Mouse (Mus musculus): Measurements from ENCODE around the gene Abhd12b. TPM values are rescaled to one million over a fixed set of nuclear protein-coding genes. Genes with fewer than 3 reads are reported as not detected.
A peak's percentile ranks its signal among the peaks of the same experiment; 100 is the strongest.
"Not testable (repeated sequence)": the region's sequence is repeated elsewhere in the genome, so short reads cannot be mapped to it uniquely, and the experiment has no call there.

The Abhd12b gene
- polyA plus RNA-seq, 1 experiment, result not detected

DNA sequence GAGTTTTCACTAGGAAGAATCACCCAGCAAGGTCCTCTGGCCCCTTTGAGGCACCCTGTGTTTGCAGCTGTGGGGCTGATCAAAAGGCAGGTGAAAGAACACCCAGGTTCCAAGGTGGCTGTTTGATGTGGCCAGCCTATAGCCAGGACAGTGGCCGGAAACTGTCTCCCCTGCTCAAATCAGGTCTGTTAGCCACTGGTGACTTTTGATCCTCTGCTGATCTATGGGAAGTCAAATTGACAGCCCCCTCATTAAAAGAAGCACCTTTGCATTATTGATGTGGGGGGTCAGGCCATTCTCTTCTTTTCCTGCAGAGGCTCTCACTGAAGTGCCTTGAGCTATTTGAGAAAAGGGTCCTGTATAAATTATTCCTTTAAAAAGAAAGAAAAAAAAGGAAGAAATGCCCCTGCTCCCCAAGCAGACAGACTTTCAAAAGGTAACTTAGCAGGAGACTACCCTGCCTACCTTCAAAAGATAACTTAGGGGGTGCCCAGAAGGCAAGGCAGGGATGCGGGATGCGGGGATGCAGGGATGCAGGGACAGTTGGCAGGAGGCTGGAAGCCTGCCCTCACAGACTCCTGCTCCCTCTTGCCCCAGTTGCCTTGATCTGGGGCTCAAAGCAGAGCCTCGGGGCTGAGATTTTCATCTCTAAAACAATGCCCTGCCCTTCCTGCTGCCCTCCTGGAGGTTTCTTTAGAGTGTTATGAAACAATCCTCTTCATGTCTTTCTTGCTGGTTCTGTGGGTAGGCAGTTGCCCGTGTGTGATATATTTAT, 3.5 kb downstream of the Abhd12b start:
- H3K27ac ChIP-seq (ENCODE audit: insufficient read depth, low read length), result no peak overlapping the region
- WGBS, result 48% methylated on average over 5 of the region's 5 CpGs
- H3K4me3 ChIP-seq (replicated peaks; ENCODE audit: insufficient read depth, low read depth, low read length), result no peak overlapping the region
- DNase-seq, result peak in 1 of 2 experiments; percentile 6
- no peaks in the 10 kb centered on the region for H3K27me3 ChIP-seq (ENCODE audit: control insufficient read depth, insufficient read depth, low read length)
- no peak for TF ChIP-seq CTCF (IDR thresholded peaks at IDR 0.05; ENCODE audit: borderline replicate concordance, insufficient read depth, low read depth, low read length)
- no peak for TF ChIP-seq POLR2A (IDR thresholded peaks at IDR 0.05; ENCODE audit: borderline replicate concordance, insufficient read depth, low read length)
- H3K4me1 ChIP-seq (ENCODE audit: control insufficient read depth, insufficient read depth, low read length), result no peaks in the 10 kb centered on the region

DNA sequence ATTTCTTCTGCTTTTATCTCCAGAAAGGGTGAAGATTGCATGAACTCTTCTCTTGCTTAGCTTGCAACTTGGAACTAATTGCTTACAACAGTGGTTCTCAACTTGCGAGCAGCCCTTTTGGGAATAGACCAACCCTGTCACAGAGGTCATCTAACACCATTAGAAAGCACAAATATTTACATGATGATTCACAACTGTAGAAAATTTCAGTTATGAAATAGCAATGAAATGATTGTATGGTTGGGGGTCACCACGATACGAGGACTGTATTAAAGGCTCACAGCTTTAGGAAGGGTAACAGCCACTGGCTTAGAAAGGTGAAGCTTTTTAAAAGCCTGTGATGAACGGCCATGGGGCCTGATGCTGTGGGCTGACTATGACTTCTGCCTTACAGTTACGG, 7.1 kb downstream of the Abhd12b start:
- no peaks in the 10 kb centered on the region for H3K27me3 ChIP-seq (ENCODE audit: control insufficient read depth, insufficient read depth, low read length)
- DNase-seq, result no peak
- H3K27ac ChIP-seq (ENCODE audit: insufficient read depth, low read length), result no peak overlapping the region
- 91% methylated on average over 5 of the region's 5 CpGs for WGBS
- TF ChIP-seq POLR2A (IDR thresholded peaks at IDR 0.05; ENCODE audit: borderline replicate concordance, insufficient read depth, low read length), result no peak
- TF ChIP-seq CTCF (IDR thresholded peaks at IDR 0.05; ENCODE audit: borderline replicate concordance, insufficient read depth, low read depth, low read length), result no peak
- H3K4me1 ChIP-seq (ENCODE audit: control insufficient read depth, insufficient read depth, low read length), result no peaks in the 10 kb centered on the region
- no peak overlapping the region for H3K4me3 ChIP-seq (replicated peaks; ENCODE audit: insufficient read depth, low read depth, low read length)

DNA sequence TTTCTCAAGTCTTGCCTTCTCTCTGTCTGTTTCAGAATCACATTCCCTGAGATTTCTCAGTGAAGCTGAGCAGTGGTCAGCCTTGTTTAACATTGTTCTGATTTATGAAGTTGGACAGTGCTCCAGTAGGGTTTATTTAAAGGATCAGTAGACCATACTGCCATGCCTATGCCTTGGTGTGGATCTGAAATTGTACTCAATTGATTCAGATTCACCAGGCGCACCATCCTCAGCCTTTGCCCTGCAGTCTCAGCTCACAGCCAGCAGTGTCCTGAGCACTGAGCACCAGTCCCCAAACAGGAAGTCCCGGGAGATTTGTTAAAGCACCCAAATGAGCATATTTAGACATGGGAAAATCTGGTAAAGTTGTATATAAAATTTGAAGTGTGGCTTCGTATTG, 10.8 kb downstream of the Abhd12b start:
- whole genome bisulfite sequencing, result 90% methylated on average over 3 of the region's 3 CpGs
- Histone ChIP-seq H3K27me3 (ENCODE audit: control insufficient read depth, insufficient read depth, low read length) (no peaks in the 10 kb centered on the region), H3K4me1 (ENCODE audit: control insufficient read depth, insufficient read depth, low read length) (no peaks in the 10 kb centered on the region), H3K27ac (ENCODE audit: insufficient read depth, low read length) (no peak overlapping the region), H3K4me3 (replicated peaks; ENCODE audit: insufficient read depth, low read depth, low read length) (no peak overlapping the region)
- DNase-seq, result no peak
- TF ChIP-seq CTCF (IDR thresholded peaks at IDR 0.05; ENCODE audit: borderline replicate concordance, insufficient read depth, low read depth, low read length), result no peak
- no peak for TF ChIP-seq POLR2A (IDR thresholded peaks at IDR 0.05; ENCODE audit: borderline replicate concordance, insufficient read depth, low read length)

DNA sequence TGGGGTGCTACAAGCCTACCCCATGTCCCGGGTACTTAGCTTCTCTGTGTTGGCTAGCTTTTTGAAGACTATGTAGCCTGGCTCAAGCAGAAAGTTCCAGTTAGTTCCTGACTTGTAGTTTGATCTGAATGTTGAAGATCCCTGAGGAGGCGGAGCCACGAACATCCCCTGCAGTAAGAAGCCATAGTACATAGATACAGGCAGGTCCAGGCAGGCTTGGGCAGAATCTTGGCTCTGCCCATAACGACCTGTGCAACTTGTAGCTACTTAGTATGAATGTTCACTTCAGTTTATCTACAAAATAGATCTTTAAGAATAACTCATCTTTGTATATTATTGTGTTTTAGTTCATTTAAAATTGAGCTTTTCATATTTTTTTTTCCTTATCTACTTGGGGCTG, 14.0 kb downstream of the Abhd12b start:
- Histone ChIP-seq H3K27me3 (ENCODE audit: control insufficient read depth, insufficient read depth, low read length) (no peaks in the 10 kb centered on the region), H3K27ac (ENCODE audit: insufficient read depth, low read length) (no peak overlapping the region), H3K4me3 (replicated peaks; ENCODE audit: insufficient read depth, low read depth, low read length) (no peak overlapping the region), H3K4me1 (ENCODE audit: control insufficient read depth, insufficient read depth, low read length) (no peaks in the 10 kb centered on the region)
- DNase-seq, result no peak
- TF ChIP-seq CTCF (IDR thresholded peaks at IDR 0.05; ENCODE audit: borderline replicate concordance, insufficient read depth, low read depth, low read length) (no peak), POLR2A (IDR thresholded peaks at IDR 0.05; ENCODE audit: borderline replicate concordance, insufficient read depth, low read length) (no peak)
- 84% methylated on average over 4 of the region's 4 CpGs for WGBS

DNA sequence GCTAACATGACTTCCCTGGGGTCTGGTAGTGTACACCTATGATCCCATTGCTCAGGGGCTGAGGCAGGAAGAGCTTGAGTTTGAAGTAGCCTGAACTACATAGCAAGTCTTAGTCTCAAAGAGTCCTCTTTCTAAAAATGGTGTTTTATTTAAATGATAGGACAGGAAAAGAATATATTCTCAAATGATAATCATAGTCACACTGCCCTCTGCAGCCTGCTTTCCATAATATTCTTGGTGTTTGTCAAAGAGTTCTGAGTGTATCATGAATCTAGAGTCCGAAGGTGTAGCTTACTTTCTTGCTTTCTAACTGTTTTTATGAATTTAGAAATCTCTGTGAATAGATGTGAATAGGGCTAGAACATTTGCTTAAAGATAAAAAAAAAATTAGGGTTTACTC, 16.0 kb downstream of the Abhd12b start:
- H3K27me3 ChIP-seq (ENCODE audit: control insufficient read depth, insufficient read depth, low read length), result no peaks in the 10 kb centered on the region
- no peak overlapping the region for H3K4me3 ChIP-seq (replicated peaks; ENCODE audit: insufficient read depth, low read depth, low read length)
- WGBS, result 92% methylated on average over 1 of the region's 1 CpGs
- TF ChIP-seq POLR2A (IDR thresholded peaks at IDR 0.05; ENCODE audit: borderline replicate concordance, insufficient read depth, low read length) (no peak), CTCF (IDR thresholded peaks at IDR 0.05; ENCODE audit: borderline replicate concordance, insufficient read depth, low read depth, low read length) (no peak)
- H3K4me1 ChIP-seq (ENCODE audit: control insufficient read depth, insufficient read depth, low read length), result no peaks in the 10 kb centered on the region
- DNase-seq, result no peak
- H3K27ac ChIP-seq (ENCODE audit: insufficient read depth, low read length), result no peak overlapping the region

DNA sequence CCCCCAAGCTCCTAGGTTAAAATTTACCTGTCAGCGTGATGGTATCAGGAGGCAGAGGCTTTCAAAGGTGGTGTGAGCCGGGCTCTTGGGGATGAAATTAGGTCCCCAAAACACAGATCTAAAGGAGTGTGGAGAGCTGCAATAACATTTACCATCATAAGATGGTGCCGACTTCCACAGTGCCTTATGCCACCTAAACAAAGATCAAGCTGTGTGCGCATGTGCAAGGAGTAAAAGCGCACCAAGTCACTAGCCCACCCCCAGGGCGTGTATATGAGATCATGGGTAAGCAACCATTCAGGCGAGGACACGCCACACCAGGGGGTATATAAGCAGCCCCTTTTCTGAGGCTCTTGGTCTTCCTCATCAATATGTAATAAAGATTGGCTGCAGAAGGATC, 29.6 kb downstream of the Abhd12b start:
- not testable (repeated sequence) for H3K27me3 ChIP-seq (ENCODE audit: control insufficient read depth, insufficient read depth, low read length); H3K27ac ChIP-seq (ENCODE audit: insufficient read depth, low read length); H3K4me1 ChIP-seq (ENCODE audit: control insufficient read depth, insufficient read depth, low read length); H3K4me3 ChIP-seq (replicated peaks; ENCODE audit: insufficient read depth, low read depth, low read length)
- 87% methylated on average over 8 of the region's 8 CpGs for whole genome bisulfite sequencing
- peak; percentile 10 to 12 for DNase-seq

DNA sequence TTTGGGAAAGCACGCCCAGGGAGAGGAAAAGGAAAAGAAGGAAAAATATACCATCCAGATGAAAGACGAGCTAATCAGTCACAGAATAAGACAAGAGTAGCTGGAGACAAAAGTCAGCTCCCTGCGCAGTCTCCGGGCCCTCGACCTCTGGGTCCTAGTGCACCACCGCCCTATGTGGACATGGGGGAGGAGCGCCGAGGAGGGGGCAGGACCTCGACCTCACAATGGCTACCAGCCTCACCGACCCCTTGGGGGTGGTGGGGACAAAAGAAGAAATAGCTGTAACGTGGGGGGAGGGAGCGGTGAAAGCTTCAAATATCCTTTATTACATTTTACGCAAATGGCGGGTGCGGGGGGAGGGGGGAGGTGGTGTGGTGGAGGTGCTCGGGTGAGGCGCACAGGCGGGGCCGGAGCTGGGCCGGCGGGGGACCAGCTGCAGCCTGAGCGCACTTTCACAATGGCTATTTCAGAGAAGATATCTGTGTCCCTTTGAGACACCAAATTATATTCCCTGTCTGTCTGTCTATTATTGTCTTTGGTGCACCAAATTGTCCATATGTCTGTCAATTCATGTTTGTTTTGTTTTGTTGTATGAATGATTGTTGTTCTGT, 30.3 kb downstream of the Abhd12b start:
- no peaks in the 10 kb centered on the region for H3K27me3 ChIP-seq (ENCODE audit: control insufficient read depth, insufficient read depth, low read length)
- no peak for TF ChIP-seq POLR2A (IDR thresholded peaks at IDR 0.05; ENCODE audit: borderline replicate concordance, insufficient read depth, low read length)
- 68% methylated on average over 22 of the region's 22 CpGs for WGBS
- H3K4me3 ChIP-seq (replicated peaks; ENCODE audit: insufficient read depth, low read depth, low read length), result peak overlapping the region; percentile 29
- peak; percentile 20 to 33 for DNase-seq
- no peak overlapping the region for H3K27ac ChIP-seq (ENCODE audit: insufficient read depth, low read length)
- no peaks in the 10 kb centered on the region for H3K4me1 ChIP-seq (ENCODE audit: control insufficient read depth, insufficient read depth, low read length)

DNA sequence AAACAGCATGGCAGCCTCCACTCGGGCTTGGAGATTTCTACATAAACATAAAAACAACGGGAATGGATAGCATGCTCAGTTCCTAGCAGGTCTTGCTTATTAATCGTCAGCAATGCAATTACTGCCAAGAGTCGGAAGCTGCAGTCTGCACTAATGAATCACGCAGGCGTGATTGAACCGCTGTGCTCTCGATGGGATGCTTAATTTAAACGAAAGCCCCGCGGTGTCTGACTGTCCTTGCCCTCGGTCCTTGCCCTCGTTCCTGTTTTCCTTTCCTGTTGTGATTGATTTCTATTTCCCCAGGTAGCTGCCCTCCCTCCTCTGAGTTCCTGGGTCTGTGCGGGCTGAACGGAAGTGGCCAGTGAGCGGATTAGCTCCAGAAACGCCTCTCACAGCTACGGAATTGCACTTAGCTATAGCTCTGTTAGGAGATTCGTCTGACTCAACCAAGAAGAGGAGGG, 38.4 kb downstream of the Abhd12b start:
- Histone ChIP-seq H3K27me3 (ENCODE audit: control insufficient read depth, insufficient read depth, low read length) (no peaks in the 10 kb centered on the region; the same call in 1 of the 2 replicates), H3K4me1 (ENCODE audit: control insufficient read depth, insufficient read depth, low read length) (peaks cover 4% of the 10 kb centered on the region; the same call in 1 of the 2 replicates), H3K27ac (ENCODE audit: insufficient read depth, low read length) (no peak overlapping the region), H3K4me3 (replicated peaks; ENCODE audit: insufficient read depth, low read depth, low read length) (peak overlapping the region; percentile 68)
- TF ChIP-seq CTCF (IDR thresholded peaks at IDR 0.05; ENCODE audit: borderline replicate concordance, insufficient read depth, low read depth, low read length) (no peak), POLR2A (IDR thresholded peaks at IDR 0.05; ENCODE audit: borderline replicate concordance, insufficient read depth, low read length) (no peak)
- DNase-seq, result peak; percentile 20 to 50
- 4% methylated on average over 19 of the region's 19 CpGs for WGBS
